Mouse (Mus musculus) embryo, embryonic 9.5 days (tissue): ENCODE measurements around the gene Rbms2.

Source experiments
- DNase-seq: peaks from one replicate; pipeline ENCODE4 v3.0.0-alpha.2; 2017; ENCODE audit errors: extremely low spot score

Rbms2 gene

DNA sequence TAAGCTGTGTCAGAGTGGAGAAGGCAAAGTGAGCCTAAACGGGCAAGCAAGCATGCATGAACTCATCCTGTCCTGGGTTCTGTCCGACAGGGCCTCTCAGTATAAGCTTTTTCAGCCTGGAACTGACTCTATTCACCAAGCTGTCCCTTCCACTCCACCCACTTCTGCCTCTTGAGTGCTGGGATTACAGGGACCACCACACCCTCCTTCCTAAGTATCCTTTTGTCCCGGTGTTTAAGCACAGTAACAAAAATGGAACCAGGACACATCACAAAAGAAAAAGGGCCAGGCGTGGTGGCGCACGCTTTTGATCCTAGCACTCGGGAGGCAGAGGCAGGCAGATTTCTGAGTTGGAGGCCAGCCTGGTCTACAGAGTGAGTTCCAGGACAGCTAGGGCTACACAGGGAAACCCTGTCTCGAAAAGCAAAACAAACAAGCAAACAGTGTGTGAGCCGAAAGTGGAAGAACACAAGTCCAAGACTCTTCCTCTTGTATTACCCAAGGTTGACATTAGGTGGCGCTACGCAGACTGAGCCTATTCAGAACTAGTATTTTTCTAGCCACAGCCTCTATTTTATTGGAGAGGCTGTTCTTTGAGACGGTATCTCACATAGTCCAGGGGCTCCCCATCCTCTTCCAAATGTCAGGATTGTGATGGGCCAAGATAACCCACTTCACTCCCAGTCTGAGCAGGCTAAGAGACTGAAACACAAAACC lies 39.7 kb downstream of the Rbms2 start:
- peak; percentile 41 for DNase-seq

DNA sequence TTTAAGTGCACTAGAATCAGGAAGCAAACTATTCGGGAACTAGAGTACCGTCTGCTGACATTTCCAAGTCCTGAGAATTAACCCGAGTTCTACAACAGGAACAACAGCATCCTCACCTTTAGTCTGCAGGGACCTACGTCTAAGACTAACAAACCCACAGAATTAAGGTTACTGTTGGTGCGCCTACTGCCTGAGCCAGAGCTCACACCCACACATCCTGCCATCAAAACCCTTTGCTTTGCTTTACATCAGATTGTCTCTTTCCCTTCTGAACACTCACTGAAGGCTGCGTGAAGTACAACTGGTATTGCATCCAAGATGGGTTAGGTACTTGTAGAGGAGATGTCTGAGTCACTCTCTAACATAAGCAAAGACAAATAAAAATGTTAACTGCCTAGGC lies 44.7 kb downstream of the Rbms2 start:
- no peak for DNase-seq

DNA sequence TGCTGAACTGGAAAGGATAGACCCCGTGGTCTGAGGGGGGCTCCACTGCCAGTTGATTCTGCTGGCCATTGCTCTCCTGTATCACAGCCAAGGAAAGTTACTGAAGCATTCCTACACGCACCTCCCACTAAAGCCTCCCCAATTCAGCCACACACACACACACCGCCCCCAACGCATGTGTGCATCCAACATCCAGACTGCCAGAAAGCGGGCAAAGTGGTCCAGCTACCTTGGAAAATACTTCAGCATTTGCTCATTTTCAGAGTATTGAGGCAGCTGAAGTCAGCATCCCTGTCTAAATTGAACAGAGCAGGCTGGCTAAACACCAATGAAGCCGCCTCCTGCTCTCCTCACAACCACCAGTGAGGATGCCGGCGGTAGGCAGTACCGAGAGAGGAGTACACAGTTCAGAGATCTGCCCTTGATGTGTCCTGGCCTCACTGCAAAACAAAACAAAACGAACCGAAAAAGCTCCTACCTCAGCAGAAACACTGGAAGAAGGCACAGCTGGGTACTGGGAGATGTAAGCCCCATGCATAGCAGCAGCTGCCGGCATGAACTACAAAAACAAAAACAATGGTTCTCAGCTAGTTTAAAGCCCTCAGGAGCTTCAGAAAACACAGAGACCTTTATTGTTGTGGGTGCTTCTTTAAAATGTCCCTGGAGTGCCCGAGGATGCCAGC lies 46.3 kb downstream of the Rbms2 start:
- no peak for DNase-seq

GRCm38 (mm10) chr10:128131812-128132211 lies 48.3 kb downstream of the Rbms2 start:
- DNase-seq: no peak

- DNase-seq: no peak
Observed at GRCm38 (mm10) chr10:128131297-128131696, 48.8 kb downstream of the Rbms2 start.

DNA sequence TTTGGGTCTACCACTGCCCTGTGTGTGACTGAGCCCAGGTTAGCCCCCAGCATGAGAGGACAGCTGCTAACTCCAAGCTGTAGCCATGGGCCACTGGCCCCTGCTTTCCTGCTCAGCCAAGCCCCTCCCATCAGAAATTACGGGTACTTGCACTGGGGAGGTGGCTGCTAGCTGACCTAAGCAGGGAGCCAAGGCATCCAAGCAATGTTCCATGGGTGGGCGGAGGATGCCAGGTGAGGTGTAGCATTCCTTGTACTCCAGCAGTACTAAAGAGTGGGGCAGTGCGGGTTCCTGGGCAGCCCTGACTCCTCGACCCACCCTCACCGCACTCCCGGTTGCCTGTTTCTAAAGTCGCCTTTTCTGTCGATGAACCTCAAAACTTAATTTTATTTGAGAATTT lies 52.0 kb downstream of the Rbms2 start:
- no peak for DNase-seq

- DNase-seq: no peak
Observed at GRCm38 (mm10) chr10:128127497-128127896, 52.6 kb downstream of the Rbms2 start.

GRCm38 (mm10) chr10:128125951-128126350 lies 54.1 kb downstream of the Rbms2 start:
- DNase-seq: no peak

GRCm38 (mm10) chr10:128124831-128125230 lies 55.3 kb downstream of the Rbms2 start:
- no peak for DNase-seq

DNA sequence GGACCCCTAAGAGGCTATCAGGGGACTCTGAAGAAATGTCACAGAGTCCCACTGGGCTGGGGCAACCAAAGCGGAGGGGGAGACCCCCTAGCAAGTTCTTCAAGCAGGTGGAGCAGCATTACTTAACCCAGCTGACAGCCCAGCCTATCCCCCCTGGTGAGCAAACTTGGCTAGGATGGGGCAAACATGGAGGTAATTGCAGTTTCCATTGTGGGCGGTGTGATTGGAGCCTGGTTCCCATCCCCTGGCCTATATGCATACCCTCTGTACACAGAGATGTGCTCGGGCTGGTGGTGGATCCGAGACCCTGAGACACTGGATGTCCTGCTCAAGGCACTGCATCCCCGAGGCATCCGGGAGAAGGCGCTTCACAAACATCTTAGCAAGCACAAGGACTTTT lies 56.3 kb downstream of the Rbms2 start:
- no peak for DNase-seq

DNA sequence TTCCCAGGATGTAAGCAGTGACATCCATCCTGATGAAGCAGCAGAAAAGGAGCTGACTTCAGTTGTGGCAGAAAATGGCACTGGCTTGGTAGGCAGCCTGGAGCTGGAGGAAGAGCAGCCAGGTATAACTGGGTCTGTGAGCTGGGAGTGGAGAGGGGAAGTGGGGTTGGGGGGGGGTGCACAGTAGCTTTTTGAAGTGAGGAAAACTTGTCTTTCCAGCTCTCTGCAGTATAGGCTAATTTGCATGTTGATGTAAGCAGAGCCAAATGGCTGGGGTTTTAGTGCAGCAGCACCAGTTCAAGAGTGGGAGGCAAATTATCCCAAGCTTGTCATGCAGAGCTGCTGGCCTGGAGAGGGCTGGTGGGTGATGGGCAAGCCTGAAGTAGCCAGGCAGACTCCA lies 68.9 kb downstream of the Rbms2 start:
- no peak for DNase-seq

- DNase-seq: no peak
Observed at GRCm38 (mm10) chr10:128110103-128110761, 69.9 kb downstream of the Rbms2 start.

DNA sequence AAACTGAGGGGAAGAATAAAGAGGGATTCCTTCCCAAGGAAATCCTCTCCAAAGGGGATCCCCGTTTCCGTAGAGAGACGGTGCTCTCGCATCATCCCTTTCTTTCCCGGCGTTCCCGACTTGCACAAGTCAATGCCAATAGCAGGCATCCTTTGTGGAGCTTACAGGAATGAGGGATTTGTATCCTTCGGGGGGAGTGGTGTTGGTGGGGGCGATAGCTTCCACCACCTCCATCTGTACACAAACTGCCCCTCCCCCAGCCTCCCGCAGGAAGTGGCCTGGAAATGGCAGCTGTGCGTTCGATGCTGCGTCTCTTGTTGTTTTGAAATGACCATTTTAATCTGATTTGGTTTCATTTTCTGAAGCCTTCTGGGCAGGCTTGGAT lies 82.5 kb downstream of the Rbms2 start:
- DNase-seq: peak; percentile 46

DNA sequence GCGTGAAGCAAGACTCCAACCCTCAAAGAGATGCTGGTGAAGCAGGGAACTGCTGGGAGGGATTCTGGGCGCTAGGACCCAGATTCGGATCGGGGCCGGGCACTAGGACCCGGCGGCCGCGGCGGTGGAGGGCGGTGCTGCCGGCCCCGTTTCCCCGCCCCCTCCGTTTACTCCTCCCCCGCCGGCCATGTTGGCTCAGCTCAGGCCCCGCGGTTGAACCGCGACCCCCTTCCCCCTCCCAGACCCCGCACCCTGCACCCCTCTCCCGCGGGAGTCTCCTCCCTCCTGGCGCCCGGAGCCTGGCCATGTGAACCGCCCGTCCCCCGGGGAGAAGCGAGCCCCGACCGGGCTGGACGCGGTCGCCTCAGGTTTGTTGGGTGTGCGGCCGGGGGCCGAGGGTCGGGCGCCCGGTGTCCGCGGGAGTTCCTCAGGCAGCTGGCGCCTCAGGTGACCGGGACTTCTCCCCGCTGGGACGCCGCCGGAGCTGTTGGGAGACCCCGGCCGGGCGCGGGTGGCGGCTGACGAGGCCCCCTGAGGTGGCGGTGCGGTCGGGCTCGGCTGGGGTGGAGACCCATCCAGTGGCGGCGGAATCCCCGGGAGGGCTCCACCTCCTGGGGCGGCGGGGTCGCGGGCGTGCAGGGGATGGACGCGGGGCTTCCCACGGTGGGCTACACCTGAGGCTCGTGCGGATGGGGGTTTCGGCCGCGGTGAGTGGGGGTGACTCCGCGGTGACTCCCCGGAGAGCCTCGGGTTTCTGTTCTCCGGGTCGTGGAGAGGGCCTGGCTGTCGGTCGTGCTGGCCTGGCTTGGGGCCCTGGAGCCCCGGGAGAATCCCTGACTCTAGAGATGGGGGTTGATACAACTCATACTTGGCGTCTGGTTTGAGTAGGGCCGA lies 83.2 kb downstream of the Rbms2 start:
- peak; percentile 91 for DNase-seq

DNA sequence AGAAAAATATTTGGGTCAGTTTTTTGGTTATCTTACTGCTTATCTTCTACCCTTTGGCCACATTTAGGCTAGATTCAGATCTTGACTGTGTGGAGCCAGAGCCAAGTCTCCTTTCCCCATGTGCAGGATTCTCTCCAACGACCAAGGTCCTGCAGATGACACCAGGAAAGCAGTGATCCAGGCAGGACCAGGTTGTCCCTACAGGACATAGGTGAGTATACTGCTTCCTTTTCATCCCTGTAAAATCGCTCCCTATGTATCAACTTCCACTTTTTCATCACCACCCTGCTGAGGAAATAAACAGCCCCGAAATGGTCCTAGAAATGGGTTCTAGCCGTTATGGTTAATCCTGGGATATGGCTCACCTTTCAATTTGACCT lies 83.8 kb downstream of the Rbms2 start:
- DNase-seq: no peak

DNA sequence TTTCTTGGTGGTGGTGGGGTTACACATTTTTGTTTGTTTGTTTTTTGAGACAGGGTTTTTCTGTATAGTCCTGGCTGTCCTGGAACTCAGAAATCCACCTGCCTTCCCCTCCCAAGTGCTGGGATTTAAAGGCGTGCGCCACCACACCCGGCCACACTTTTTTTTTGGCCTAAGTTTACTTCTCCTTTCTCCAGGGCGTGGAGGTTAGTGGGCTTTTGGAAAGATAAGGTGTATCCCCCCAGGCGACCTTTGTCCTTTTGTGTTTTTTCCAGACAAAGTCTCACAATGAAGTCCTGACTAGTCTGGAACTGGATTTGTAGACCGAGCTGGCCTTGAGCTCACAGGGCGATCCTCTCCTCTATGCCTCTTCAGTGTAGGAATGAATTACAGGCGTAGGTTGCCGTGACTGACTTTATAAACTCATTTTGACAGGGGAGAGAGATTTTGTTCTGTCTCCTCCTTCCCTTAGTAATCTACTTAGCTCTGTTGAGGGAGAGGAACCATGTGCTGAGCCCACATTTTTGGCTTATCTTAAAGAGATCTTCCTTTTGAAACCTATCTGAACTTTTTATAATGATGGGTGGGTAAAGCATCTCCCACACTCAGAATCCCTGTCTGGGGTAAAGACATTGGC lies 85.0 kb downstream of the Rbms2 start:
- DNase-seq: no peak

- DNase-seq: peak; percentile 82
Observed at GRCm38 (mm10) chr10:128094340-128094968, 85.6 kb downstream of the Rbms2 start.

- no peak for DNase-seq
Observed at GRCm38 (mm10) chr10:128093496-128094294, 86.4 kb downstream of the Rbms2 start.

GRCm38 (mm10) chr10:128092506-128093495 lies 87.3 kb downstream of the Rbms2 start:
- DNase-seq: peak; percentile 87
